Mouse (Mus musculus) kidney, adult 2 months (tissue): Measurements from ENCODE around the gene Nans.

ENCODE experiments used
- CTCF ChIP-seq: fragments of 200-500 bp; conservative IDR thresholded peaks from 2 replicates; pipeline ENCODE4 v1.5.1; 2011; ENCODE audit warnings: low read depth, mild to moderate bottlenecking, control low read depth, low read length, moderate library complexity, mixed read lengths; ENCODE audit not compliant: insufficient read depth, insufficient read length
- POLR2A ChIP-seq: fragments of 200-500 bp; IDR thresholded peaks from one replicate; pipeline ENCODE4 v1.6.1; 2011; ENCODE audit warnings: low read depth, low read length, control low read depth

GRCm38 (mm10) chr4:46495543-46495942, 6.5 kb downstream of the Nans start:
- TF ChIP-seq POLR2A (no peak), CTCF (no peak)
